Mouse (Mus musculus) CD4-positive, CD25-positive, alpha-beta regulatory T cell (primary cell): ENCODE measurements around the gene Il21r. TPM values are rescaled to one million over a fixed set of nuclear protein-coding genes. Genes with fewer than 3 reads are reported as not detected.

Experiments used
- polyA plus RNA-seq: library from polyadenylated mRNA; unstranded; fragments of 100-300 nt; shearing (Covaris generic); gene quantifications from one replicate; pipeline ENCODE4 v1.2.1, GENCODE M21; 2017

Il21r gene
- polyA plus RNA-seq, result 329 TPM

GRCm38 (mm10) chr7:125603185-125603631, at the start of gene Il21r:
Gene Il21r (plus strand): TSS chr7:125603429.

Other genes with a start within 250 kb of the Il21r start
- gene Kdm8, start 158.8 kb upstream of the Il21r start, polyA plus RNA-seq, result 6.9 TPM
- 146 TPM for gene Nsmce1, start 111.8 kb upstream of the Il21r start, polyA plus RNA-seq
- gene Il4ra, start 51.3 kb upstream of the Il21r start, polyA plus RNA-seq, result 214 TPM
- 47.4 TPM for gene Gtf3c1, start 104.4 kb downstream of the Il21r start, polyA plus RNA-seq
- gene D430042O09Rik, start 104.5 kb downstream of the Il21r start, polyA plus RNA-seq, result 7.0 TPM